Mouse (Mus musculus) liver, postnatal 0 days (tissue): ENCODE results near the gene Nrgn. TPM values are rescaled to one million over a fixed set of nuclear protein-coding genes. Genes with fewer than 3 reads are reported as not detected.

Source experiments
- ATAC-seq: fragments of 200-750 bp; cut with Nextera tagmentation; 2 replicates; pipeline ENCODE4 v1.8.0; 2017; ENCODE audit warnings: mild to moderate bottlenecking, moderate library complexity
- DNase-seq: peaks from one replicate; pipeline ENCODE4 v3.0.0-alpha.2; 2016
- H3K27ac ChIP-seq: fragments of 300-500 bp; sonication (generic); 2 replicates; pipeline ENCODE4 v1.5.1; 2014; ENCODE audit warnings: antibody characterized with exemption, moderate library complexity, mild to moderate bottlenecking, low read depth
- H3K27me3 ChIP-seq: fragments of 300-500 bp; sonication (generic); 2 replicates; pipeline ENCODE4 v1.6.1; 2014; ENCODE audit warnings: low read length, control low read depth, mixed read lengths; ENCODE audit not compliant: insufficient read depth
- H3K36me3 ChIP-seq: fragments of 300-500 bp; sonication (generic); replicated peaks from 2 replicates; pipeline ENCODE4 v1.6.1; 2014; ENCODE audit warnings: mild to moderate bottlenecking, control low read depth, low read length, moderate library complexity, mixed read lengths; ENCODE audit not compliant: insufficient read depth
- H3K4me1 ChIP-seq: fragments of 300-500 bp; sonication (generic); 2 replicates; pipeline ENCODE4 v1.6.1; 2014; ENCODE audit warnings: antibody characterized with exemption, mild to moderate bottlenecking, control low read depth; ENCODE audit not compliant: insufficient read depth
- H3K4me2 ChIP-seq: fragments of 300-500 bp; sonication (generic); 2 replicates; pipeline ENCODE4 v1.6.1; 2014; ENCODE audit warnings: low read depth, mild to moderate bottlenecking, low read length, moderate library complexity, mixed read lengths
- H3K4me3 ChIP-seq: fragments of 300-500 bp; sonication (generic); 2 replicates; pipeline ENCODE4 v1.5.1; 2014; ENCODE audit warnings: low read depth, low read length
- H3K9ac ChIP-seq: fragments of 300-500 bp; sonication (generic); replicated peaks from 2 replicates; pipeline ENCODE4 v1.6.1; 2014; ENCODE audit warnings: mild to moderate bottlenecking, moderate library complexity
- H3K9me3 ChIP-seq: fragments of 300-500 bp; sonication (generic); 2 replicates; pipeline ENCODE4 v1.6.1; 2016; ENCODE audit warnings: mild to moderate bottlenecking, control low read depth, low read length, mixed read lengths
- CTCF ChIP-seq: sonication (generic); IDR thresholded peaks from 2 replicates; pipeline ENCODE4 v1.5.1; 2016; ENCODE audit warnings: antibody characterized with exemption, low read depth
- EP300 ChIP-seq: IDR thresholded peaks from 2 replicates; pipeline ENCODE4 v1.6.1; 2016; ENCODE audit warnings: antibody characterized with exemption, low read depth, mild to moderate bottlenecking
- WGBS: fragments of 180-500 bp; shearing (Covaris S2); extraction: QIAGEN DNeasy Blood & Tissue Kit; methylation state at CpG from one replicate; pipeline ENCODE4 v1.1.7; 2014; ENCODE audit not compliant: insufficient replicate concordance; 5-methylcytosine and 5-hydroxymethylcytosine counted together
- polyA plus RNA-seq: library from polyadenylated mRNA; unstranded; fragments of >200 nt; fragmentation: Nextera tagmentation; extraction: Ambion mirVana; gene quantifications from 2 replicates; pipeline ENCODE4 v1.2.1, GENCODE M21; 2015

The Nrgn gene
- polyA plus RNA-seq, 1 experiment from 2014 or later: 9.3 TPM

DNA sequence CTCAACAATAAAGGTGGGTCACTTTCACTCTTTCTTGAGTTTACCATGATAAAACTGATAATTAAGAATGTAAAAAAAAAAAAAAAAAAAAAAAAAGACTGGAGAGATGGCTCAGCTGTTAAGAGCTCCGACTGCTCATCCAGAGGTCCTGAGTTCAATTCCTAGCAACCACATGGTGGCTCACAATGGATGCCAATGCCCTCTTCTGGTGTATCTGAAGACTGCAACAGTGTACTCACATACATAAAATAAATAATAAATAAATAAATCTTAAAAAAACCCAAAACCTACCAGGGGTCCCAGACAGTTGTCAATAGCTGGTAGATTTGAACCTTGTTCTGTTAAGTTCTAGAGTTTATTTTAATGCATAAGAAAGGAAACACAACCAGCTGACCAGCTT lies 5.8 kb downstream of the Nrgn start:
- Histone ChIP-seq H3K4me3 (no peak overlapping the region), H3K27me3 (peaks cover 19% of the 10 kb centered on the region)
- 38% methylated on average over 1 of the region's 1 CpGs for WGBS

GRCm38 (mm10) chr9:37545847-37546452 lies 6.8 kb downstream of the Nrgn start:
- H3K27me3 ChIP-seq: peaks cover 16% of the 10 kb centered on the region; the same call in 1 of the 2 replicates
- no peaks in the 10 kb centered on the region for H3K9me3 ChIP-seq
- no peaks in the 10 kb centered on the region for H3K36me3 ChIP-seq
- H3K4me3 ChIP-seq: no peak overlapping the region
- TF ChIP-seq EP300 (no peak), CTCF (no peak)
- WGBS: 72% methylated on average over 27 of the region's 27 CpGs
- H3K4me1 ChIP-seq: no peaks in the 10 kb centered on the region; the same call in 1 of the 2 replicates
- H3K4me2 ChIP-seq: no peak overlapping the region
- DNase-seq: no peak
- H3K9ac ChIP-seq: no peak overlapping the region
- no peak overlapping the region for H3K27ac ChIP-seq
- ATAC-seq: no peak

More for the DNA sequence above, 5.8 kb downstream of the Nrgn start:
- TF ChIP-seq CTCF: peak; percentile 35
- TF ChIP-seq EP300: no peak
- Histone ChIP-seq H3K4me1 (peaks cover 1% of the 10 kb centered on the region), H3K36me3 (no peaks in the 10 kb centered on the region), H3K27ac (no peak overlapping the region), H3K9me3 (no peaks in the 10 kb centered on the region), H3K4me2 (no peak overlapping the region), H3K9ac (no peak overlapping the region)
- DNase-seq (no peak), ATAC-seq (no peak)

- H3K27me3 ChIP-seq: peaks cover 13% of the 10 kb centered on the region; the same call in 1 of the 2 replicates
- no peak overlapping the region for H3K27ac ChIP-seq
- no peaks in the 10 kb centered on the region for H3K9me3 ChIP-seq
- ATAC-seq (no peak), DNase-seq (no peak)
- peak overlapping the region; percentile 43 for H3K4me3 ChIP-seq
- no peak for TF ChIP-seq CTCF
- TF ChIP-seq EP300: no peak
- H3K4me2 ChIP-seq: peak overlapping the region; percentile 73
- H3K4me1 ChIP-seq: no peaks in the 10 kb centered on the region; the same call in 1 of the 2 replicates
- H3K36me3 ChIP-seq: no peaks in the 10 kb centered on the region
- WGBS: 46% methylated on average over 17 of the region's 17 CpGs
- no peak overlapping the region for H3K9ac ChIP-seq
Observed at GRCm38 (mm10) chr9:37545166-37545610, 7.5 kb downstream of the Nrgn start.

GRCm38 (mm10) chr9:37544447-37545165 lies 8.1 kb downstream of the Nrgn start:
- Histone ChIP-seq H3K9ac (no peak overlapping the region), H3K4me2 (peak overlapping the region; percentile 73), H3K4me3 (peak overlapping the region; percentile 43), H3K36me3 (no peaks in the 10 kb centered on the region), H3K27me3 (peaks cover 13% of the 10 kb centered on the region; the same call in 1 of the 2 replicates), H3K4me1 (no peaks in the 10 kb centered on the region; the same call in 1 of the 2 replicates), H3K9me3 (no peaks in the 10 kb centered on the region), H3K27ac (no peak overlapping the region)
- ATAC-seq (peak; percentile 72), DNase-seq (peak; percentile 64)
- 3% methylated on average over 29 of the region's 29 CpGs for WGBS
- TF ChIP-seq EP300 (no peak), CTCF (peak; percentile 71)

DNA sequence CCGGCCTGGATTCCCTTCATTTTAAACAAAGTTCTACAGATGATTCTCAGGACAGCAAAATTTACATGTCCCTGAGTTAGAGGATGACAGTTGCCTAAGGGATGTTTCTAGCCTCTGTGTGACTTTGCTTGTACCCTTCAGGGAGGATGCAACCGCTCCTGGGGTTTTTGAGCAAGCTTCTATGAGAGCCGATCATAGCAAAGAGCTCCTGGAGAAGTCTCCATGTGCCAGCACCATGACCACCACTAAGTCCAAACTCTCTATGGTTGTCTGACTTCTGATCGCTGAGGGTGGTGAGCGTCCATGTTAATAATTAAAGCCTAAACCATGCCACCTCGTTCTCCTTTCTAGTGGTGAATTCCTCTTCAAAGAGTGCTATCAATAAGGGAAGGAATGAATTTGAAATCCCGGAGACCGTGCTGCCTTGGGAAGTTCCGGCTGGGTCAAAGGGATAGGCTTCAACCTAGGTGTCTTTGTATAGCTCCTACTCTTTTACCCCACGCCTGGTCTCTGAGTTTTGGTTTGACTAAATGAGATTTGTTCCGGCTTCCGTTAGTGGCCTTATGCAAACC lies 8.7 kb downstream of the Nrgn start:
- H3K27me3 ChIP-seq: peaks cover 13% of the 10 kb centered on the region; the same call in 1 of the 2 replicates
- TF ChIP-seq EP300 (no peak), CTCF (no peak)
- peak overlapping the region; percentile 73 for H3K4me2 ChIP-seq
- DNase-seq: no peak
- H3K27ac ChIP-seq: no peak overlapping the region
- no peak for ATAC-seq
- H3K4me1 ChIP-seq: no peaks in the 10 kb centered on the region; the same call in 1 of the 2 replicates
- no peaks in the 10 kb centered on the region for H3K9me3 ChIP-seq
- H3K9ac ChIP-seq: no peak overlapping the region
- H3K36me3 ChIP-seq: no peaks in the 10 kb centered on the region
- WGBS: 48% methylated on average over 12 of the region's 12 CpGs
- peak overlapping the region; percentile 43 for H3K4me3 ChIP-seq
